Mouse (Mus musculus): ENCODE measurements at regions not wholly inside any gene's neighbourhood (a gene's known extent, or its start where the extent isn't known, plus 50 kb on each side); places are given as distances from the start of the nearest gene placed in this dataset.
"Not testable (repeated sequence)": the region's sequence is repeated elsewhere in the genome, so short reads cannot be mapped to it uniquely, and the experiment has no call there.

GRCm38 (mm10) chr4:55279351-55279750 is 70.5 kb upstream of the Rad23b start:
- DNase-seq = not testable (repeated sequence)

GRCm38 (mm10) chr4:55280706-55281105 is 69.1 kb upstream of the Rad23b start:
- no peak for DNase-seq

- DNase-seq = no peak
Measured at GRCm38 (mm10) chr4:55281486-55282096, 68.3 kb upstream of the Rad23b start.

- DNase-seq = no peak
Measured at GRCm38 (mm10) chr4:55282474-55282873, 67.4 kb upstream of the Rad23b start.

- DNase-seq = no peak
Measured at GRCm38 (mm10) chr4:55284722-55285225, 65.1 kb upstream of the Rad23b start.

GRCm38 (mm10) chr4:55285641-55286040 is 64.2 kb upstream of the Rad23b start:
- peak; percentile 21 for DNase-seq

- DNase-seq = no peak
Measured at GRCm38 (mm10) chr4:55288456-55288855, 61.4 kb upstream of the Rad23b start.

- no peak for DNase-seq
Measured at GRCm38 (mm10) chr4:55292277-55292676, 57.6 kb upstream of the Rad23b start.

GRCm38 (mm10) chr4:55292701-55293100 is 57.1 kb upstream of the Rad23b start:
- DNase-seq = no peak

GRCm38 (mm10) chr4:55293347-55294079 is 56.3 kb upstream of the Rad23b start:
- no peak for DNase-seq

GRCm38 (mm10) chr4:55294255-55294687 is 55.6 kb upstream of the Rad23b start:
- peak; percentile 17 for DNase-seq

GRCm38 (mm10) chr4:55297841-55298240 is 52.0 kb upstream of the Rad23b start:
- DNase-seq = no peak

Measured in gastrocnemius, postnatal 10 days (tissue).